Mouse (Mus musculus) spleen, adult 2 months (tissue): ENCODE data around the gene Gsk3a. TPM values are rescaled to one million over a fixed set of nuclear protein-coding genes. Genes with fewer than 3 reads are reported as not detected.

Source experiments
- DNase-seq, 2 experiments: peaks; one replicate each; pipeline versions ENCODE4 v3.0.0 to v3.0.0-alpha.2; 2012 to 2021; ENCODE audit warnings: low spot score in 2 of 2, low read depth in 1 of 2
- H3K27ac ChIP-seq: fragments of 200-500 bp; 2 replicates; pipeline ENCODE4 v1.5.1; 2012; ENCODE audit warnings: low read length, inconsistent platforms; ENCODE audit not compliant: insufficient read depth
- H3K27me3 ChIP-seq: fragments of 200-500 bp; 2 replicates; pipeline ENCODE4 v1.6.1; 2012; ENCODE audit warnings: mild to moderate bottlenecking, moderate library complexity, low read length, inconsistent platforms; ENCODE audit not compliant: control insufficient read depth, insufficient read depth
- H3K36me3 ChIP-seq: fragments of 200-500 bp; 2 replicates; pipeline ENCODE4 v1.6.1; 2012; ENCODE audit warnings: mild to moderate bottlenecking, low read length, inconsistent platforms; ENCODE audit not compliant: control insufficient read depth, insufficient read depth
- H3K4me1 ChIP-seq: fragments of 200-500 bp; 2 replicates; pipeline ENCODE4 v1.6.1; 2011; ENCODE audit warnings: inconsistent platforms; ENCODE audit not compliant: control insufficient read depth, insufficient read depth, insufficient read length
- H3K4me3 ChIP-seq: fragments of 200-500 bp; 2 replicates; pipeline ENCODE4 v1.5.1; 2011; ENCODE audit warnings: mild to moderate bottlenecking, inconsistent platforms; ENCODE audit not compliant: insufficient read depth, insufficient read length; ENCODE audit errors: extremely low read depth
- CTCF ChIP-seq: fragments of 200-500 bp; IDR thresholded peaks from 2 replicates; pipeline ENCODE4 v1.5.1; 2011; ENCODE audit warnings: mild to moderate bottlenecking, inconsistent platforms; ENCODE audit not compliant: insufficient read depth, insufficient read length, insufficient replicate concordance; ENCODE audit errors: extremely low read depth
- POLR2A ChIP-seq: fragments of 200-500 bp; IDR thresholded peaks from 2 replicates; pipeline ENCODE4 v1.6.1; 2011; ENCODE audit warnings: low read depth, low read length, inconsistent platforms
- WGBS: fragments of 180-500 bp; shearing (Covaris S2); methylation state at CpG from one replicate; pipeline ENCODE4 v1.1.7; 2018; 5-methylcytosine and 5-hydroxymethylcytosine counted together
- polyA plus RNA-seq: library from polyadenylated mRNA; depleted of rRNA; stranded (reverse); fragments of >200 nt; gene quantifications from 2 replicates; pipeline ENCODE4 v1.2.3, GENCODE M21; 2012

The Gsk3a gene
- polyA plus RNA-seq, 1 experiment, result 106 TPM

DNA sequence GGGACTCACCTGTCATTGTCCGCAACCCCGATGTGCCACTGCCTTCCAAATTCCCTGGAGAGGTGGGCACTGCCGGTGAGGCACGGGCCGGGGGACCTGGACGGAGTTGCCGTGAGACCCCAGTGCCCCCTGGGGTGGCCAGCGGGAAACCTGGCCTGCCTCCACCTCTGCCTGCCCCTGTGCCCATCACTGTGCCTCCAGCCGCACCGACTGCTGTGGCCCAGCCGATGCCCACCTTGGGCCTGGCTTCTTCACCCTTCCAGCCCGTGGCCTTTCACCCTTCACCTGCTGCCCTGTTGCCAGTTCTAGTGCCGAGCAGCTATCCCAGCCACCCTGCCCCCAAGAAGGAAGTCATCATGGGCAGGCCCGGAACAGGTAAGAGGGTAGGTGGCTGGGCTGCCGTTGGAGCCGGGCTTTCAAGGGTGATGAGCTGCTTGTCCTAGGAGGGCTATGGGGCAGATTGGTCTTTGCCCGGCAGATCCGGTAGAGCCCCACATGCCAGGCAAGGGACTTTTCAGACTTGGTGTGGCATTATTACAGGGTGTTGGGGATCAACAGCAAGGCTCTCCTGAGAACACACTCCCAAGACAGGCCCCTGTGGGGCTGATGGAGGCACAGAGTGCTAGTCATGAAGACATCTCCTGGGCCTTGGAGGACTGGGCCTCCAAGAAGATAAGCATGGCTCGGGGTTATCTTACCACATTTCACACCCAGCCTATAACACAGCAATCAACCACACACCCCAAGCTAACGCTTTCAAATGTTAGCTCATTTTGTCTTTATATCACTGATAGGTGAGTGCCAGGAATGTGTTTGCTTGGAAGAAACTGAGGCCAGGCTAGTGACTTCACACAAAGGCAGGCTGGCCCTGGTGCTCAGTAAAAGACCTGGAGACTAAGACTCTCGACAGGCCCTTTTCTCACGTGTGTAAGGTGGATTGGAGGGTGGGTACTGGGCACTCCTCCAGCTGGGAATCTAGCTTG is 35.9 kb upstream of the Gsk3a start:
- 89% methylated on average over 22 of the region's 22 CpGs for WGBS
- peaks cover 14% of the 10 kb centered on the region; the same call in 1 of the 2 replicates for H3K36me3 ChIP-seq
- no peak overlapping the region for H3K4me3 ChIP-seq
- H3K27me3 ChIP-seq, result no peaks in the 10 kb centered on the region
- no peak for DNase-seq
- peak overlapping the region; percentile 23; the same call in 1 of the 2 replicates for H3K27ac ChIP-seq
- TF ChIP-seq POLR2A, result no peak
- no peak for TF ChIP-seq CTCF
- peaks cover 31% of the 10 kb centered on the region for H3K4me1 ChIP-seq

DNA sequence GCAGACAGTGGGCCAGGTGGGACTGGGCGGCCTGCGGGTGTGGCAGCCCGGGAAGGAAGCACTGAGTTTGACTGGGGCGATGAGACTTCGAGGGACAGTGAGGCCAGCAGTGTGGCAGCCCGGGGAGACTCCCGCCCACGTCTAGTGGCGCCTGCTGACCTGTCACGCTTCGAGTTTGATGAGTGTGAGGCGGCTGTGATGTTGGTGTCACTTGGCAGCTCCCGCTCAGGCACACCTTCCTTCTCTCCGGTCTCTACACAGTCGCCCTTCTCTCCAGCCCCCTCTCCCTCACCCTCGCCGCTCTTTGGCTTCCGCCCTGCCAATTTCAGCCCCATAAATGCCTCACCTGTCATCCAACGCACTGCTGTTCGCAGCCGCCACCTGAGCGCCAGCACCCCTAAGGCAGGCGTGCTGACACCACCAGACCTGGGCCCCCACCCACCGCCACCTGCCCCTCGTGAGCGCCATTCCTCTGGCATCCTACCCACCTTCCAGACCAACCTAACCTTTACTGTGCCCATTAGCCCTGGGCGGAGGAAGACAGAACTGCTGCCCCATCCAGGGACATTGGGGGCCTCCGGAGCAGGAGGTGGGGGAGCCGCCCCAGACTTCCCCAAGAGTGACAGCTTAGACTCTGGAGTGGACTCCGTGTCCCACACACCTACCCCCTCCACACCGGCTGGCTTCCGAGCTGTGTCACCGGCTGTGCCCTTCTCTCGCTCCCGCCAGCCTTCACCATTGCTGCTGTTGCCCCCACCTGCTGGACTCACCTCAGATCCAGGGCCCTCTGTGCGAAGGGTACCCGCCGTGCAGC is 35.0 kb upstream of the Gsk3a start:
- peaks cover 14% of the 10 kb centered on the region; the same call in 1 of the 2 replicates for H3K36me3 ChIP-seq
- no peak for DNase-seq
- no peak overlapping the region for H3K4me3 ChIP-seq
- no peak overlapping the region for H3K27ac ChIP-seq
- 93% methylated on average over 38 of the region's 38 CpGs for WGBS
- peaks cover 28% of the 10 kb centered on the region for H3K4me1 ChIP-seq
- TF ChIP-seq CTCF, result no peak
- TF ChIP-seq POLR2A, result no peak
- no peaks in the 10 kb centered on the region for H3K27me3 ChIP-seq

DNA sequence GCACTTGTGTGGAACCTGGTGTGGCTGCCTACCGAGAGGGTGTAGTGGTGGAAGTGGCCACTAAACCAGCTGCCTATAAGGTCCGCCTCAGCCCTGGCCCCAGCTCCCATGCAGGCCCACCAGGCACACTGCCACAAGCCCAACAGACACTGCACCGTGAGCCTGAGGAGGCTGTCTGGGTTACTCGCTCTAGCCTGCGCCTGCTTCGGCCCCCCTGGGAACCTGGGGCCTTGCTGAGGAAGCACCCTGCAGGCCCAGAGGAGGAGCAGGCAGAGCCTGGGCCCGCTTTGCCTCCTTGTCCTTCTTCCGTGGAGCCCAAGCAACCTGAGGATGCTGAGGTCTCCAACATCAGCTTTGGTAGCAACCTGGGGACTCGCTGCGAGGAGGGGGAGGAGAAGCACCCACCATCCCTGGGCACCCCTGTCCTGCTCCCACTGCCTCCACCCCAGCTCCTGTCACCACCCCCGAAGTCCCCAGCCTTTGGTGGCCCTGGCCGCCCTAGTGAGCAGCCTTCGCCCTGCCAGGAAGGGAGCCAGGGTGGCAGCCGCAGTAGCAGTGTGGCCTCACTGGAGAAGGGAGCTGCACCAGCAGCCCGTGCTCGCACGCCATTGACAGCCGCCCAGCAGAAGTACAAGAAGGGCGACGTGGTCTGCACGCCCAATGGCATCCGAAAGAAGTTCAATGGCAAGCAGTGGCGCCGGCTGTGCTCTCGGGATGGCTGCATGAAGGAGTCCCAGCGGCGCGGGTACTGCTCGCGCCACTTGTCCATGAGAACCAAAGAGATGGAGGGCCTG is 34.2 kb upstream of the Gsk3a start:
- 94% methylated on average over 29 of the region's 30 CpGs for WGBS
- Histone ChIP-seq H3K4me1 (peaks cover 27% of the 10 kb centered on the region), H3K36me3 (peaks cover 14% of the 10 kb centered on the region; the same call in 1 of the 2 replicates), H3K27ac (no peak overlapping the region), H3K4me3 (no peak overlapping the region), H3K27me3 (no peaks in the 10 kb centered on the region)
- DNase-seq, result no peak
- TF ChIP-seq CTCF (no peak), POLR2A (no peak)

DNA sequence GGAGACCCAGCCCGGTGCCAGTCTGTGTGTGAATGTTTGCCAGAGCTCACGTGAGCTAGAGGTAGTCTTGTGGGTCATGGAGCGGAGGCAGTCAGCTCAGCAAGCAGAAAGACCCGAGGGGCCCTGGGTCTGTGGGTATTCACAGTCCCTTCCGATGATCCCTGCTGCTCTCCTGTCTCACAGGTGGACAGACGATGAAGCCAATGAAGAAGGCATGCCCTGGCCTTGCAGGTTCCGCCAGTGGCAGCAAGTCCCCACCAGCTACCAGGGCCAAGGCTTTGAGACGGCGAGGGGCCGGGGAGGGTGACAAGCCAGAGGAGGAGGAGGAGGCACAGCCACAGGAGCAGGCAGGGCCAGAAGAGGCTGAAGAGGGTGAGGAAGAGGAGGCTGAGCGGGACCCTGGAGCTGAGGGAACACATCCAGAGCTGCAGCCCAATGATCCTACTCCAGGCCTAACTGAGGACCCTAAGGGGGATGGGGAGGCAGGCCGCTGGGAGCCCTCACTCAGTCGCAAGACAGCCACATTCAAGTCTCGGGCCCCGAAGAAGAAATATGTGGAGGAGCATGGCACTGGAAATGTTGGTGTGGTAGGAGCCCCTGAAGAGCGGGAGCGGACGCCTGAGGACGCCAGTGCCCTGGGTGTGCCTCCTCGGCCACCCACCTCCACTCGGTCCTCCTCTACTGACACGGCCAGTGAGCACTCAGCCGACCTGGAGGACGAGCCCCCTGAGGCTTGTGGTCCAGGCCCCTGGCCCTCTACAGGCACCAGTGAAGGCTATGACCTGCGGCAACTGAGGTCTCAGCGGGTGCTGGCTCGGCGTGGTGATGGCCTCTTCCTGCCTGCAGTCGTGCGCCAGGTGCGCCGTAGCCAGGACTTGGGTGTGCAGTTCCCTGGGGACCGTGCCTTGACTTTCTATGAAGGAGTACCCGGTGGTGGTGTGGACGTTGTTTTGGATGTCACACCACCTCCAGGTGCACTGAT is 33.3 kb upstream of the Gsk3a start:
- Histone ChIP-seq H3K27ac (peak overlapping the region; percentile 75; the same call in 1 of the 2 replicates), H3K4me1 (peaks cover 27% of the 10 kb centered on the region), H3K36me3 (peaks cover 14% of the 10 kb centered on the region; the same call in 1 of the 2 replicates), H3K27me3 (no peaks in the 10 kb centered on the region), H3K4me3 (no peak overlapping the region)
- no peak for DNase-seq
- TF ChIP-seq CTCF (no peak), POLR2A (no peak)
- WGBS, result 84% methylated on average over 35 of the region's 35 CpGs

DNA sequence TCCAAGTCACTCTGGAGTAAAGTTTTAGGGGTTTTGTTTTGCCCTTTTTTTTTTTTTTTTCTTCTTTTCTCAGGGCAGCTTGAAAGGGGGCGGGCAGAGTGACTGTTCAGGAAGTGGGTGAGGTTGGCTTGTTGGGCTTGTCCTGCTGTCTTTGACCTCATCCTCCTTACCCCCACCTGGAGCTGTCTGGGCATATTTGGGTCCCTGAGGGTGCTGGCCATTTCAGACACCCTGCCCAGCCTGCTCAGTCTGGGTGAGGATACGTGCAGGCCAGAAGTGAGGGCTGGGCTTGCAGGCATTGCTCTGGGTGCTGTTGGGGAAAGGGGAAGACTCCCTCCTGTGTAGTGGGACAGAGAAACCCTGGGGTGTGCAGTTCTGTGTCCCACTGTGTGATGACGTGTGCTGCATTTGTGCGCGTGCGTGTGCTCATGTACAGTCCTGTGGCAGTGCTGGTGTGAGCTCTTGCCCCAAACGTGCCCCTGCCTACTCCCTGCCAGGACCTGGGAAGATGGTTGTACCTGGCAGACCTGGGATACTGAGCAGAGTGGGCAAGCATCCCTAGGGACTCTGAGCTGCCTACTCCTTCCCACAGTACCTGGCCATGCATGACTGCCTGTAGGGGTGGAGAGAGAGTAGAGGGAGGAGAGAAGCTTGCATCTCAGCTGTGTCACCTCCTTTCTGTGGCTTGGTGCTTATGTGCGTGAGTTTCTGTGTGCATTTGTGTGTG is 32.1 kb upstream of the Gsk3a start:
- Histone ChIP-seq H3K36me3 (peaks cover 14% of the 10 kb centered on the region; the same call in 1 of the 2 replicates), H3K4me1 (peaks cover 27% of the 10 kb centered on the region), H3K27ac (peak overlapping the region; percentile 75), H3K27me3 (no peaks in the 10 kb centered on the region), H3K4me3 (peak overlapping the region; percentile 76; the same call in 1 of the 2 replicates)
- DNase-seq, result no peak
- 11% methylated on average over 8 of the region's 8 CpGs for WGBS
- TF ChIP-seq CTCF (no peak), POLR2A (no peak)
